Comparison of ENCODE assay signal across 32 mouse cellular contexts in genomic region chr3:104636491-104636890, GRCm38 (mm10). TPM values are rescaled to one million over a fixed set of nuclear protein-coding genes. Genes with fewer than 3 reads are reported as not detected.
DNase-seq lines count a peak whose midpoint lies in the region; ATAC-seq and TF ChIP-seq lines count a peak whose summit lies in the region.
"Had no signal": no experiment of that assay in that cellular context is flagged by ENCODE, and none has a peak within 500 bp of the region (broad histone marks: within the 10 kb centered on the region; RNA-seq: fewer than 3 reads in every experiment).

No protein-coding gene starts in this region.

- H3K27me3 ChIP-seq in liver, embryonic 15.5 days: no peaks in the 10 kb centered on the region
- H3K27me3 ChIP-seq: embryonic facial prominence, embryonic 12.5 days; forebrain, embryonic 12.5 days; heart, embryonic 12.5 days; hindbrain, embryonic 12.5 days; limb, embryonic 15.5 days; stomach, embryonic 15.5 days had no signal

- H3K4me2 ChIP-seq in liver, embryonic 15.5 days: peak overlapping the region; percentile 80
- H3K4me2 ChIP-seq: forebrain, embryonic 12.5 days; hindbrain, embryonic 12.5 days; limb, embryonic 15.5 days; midbrain, embryonic 13.5 days had no signal

- no peak overlapping the region for H3K27ac ChIP-seq in brown adipose tissue, adult 24 weeks (replicated peaks; ENCODE audit: low read depth, low read length)
- peak overlapping the region; percentile 93 for H3K27ac ChIP-seq in liver, embryonic 15.5 days (replicated peaks)
- H3K27ac ChIP-seq in layer of hippocampus, adult 2 months: no peak overlapping the region
- H3K27ac ChIP-seq: embryonic facial prominence, embryonic 12.5 days; forebrain, embryonic 12.5 days; hindbrain, embryonic 12.5 days; hindbrain, postnatal 0 days; kidney, postnatal 0 days; limb, embryonic 10.5 days; limb, embryonic 15.5 days; macrophage; midbrain, embryonic 13.5 days; stomach, embryonic 15.5 days had no signal

- H3K4me1 ChIP-seq in brown adipose tissue, adult 24 weeks (ENCODE audit: control insufficient read depth, insufficient read depth, insufficient read length, low read length): peaks cover 4% of the 10 kb centered on the region; the same call in 1 of the 2 replicates
- peaks cover 62% of the 10 kb centered on the region for H3K4me1 ChIP-seq in liver, embryonic 15.5 days (replicated peaks)
- H3K4me1 ChIP-seq: embryonic facial prominence, embryonic 12.5 days had no signal

- no peaks in the 10 kb centered on the region for H3K36me3 ChIP-seq in liver, embryonic 15.5 days (replicated peaks)
- H3K36me3 ChIP-seq: embryonic facial prominence, embryonic 12.5 days; forebrain, embryonic 12.5 days; heart, embryonic 12.5 days; hindbrain, embryonic 12.5 days; limb, embryonic 10.5 days; limb, embryonic 15.5 days; midbrain, embryonic 13.5 days; stomach, embryonic 15.5 days had no signal

- TF ChIP-seq CTCF in layer of hippocampus, adult 2 months (conservative IDR thresholded peaks at IDR 0.05): no peak

- ATAC-seq in liver, embryonic 15.5 days (ENCODE audit: insufficient read depth): no peak
- ATAC-seq: activated CD4-positive, CD25-positive, alpha-beta regulatory T cell, adult 4 months; hindbrain, postnatal 0 days; intestine, embryonic 16.5 days; lung, postnatal 0 days; midbrain, embryonic 13.5 days had no signal

- DNase-seq in heart, adult 11 months: peak; percentile 50
- no peak for DNase-seq in heart, adult 9 months (ENCODE audit: low spot score in 2 of 2)
- peak; percentile 29 for DNase-seq in A20 (ENCODE audit: low read depth, low spot score)
- no peak for DNase-seq in adipocyte (ENCODE audit: low spot score)
- DNase-seq in lung, postnatal 36 days: no peak
- no peak for DNase-seq in layer of hippocampus, adult 2 months (ENCODE audit: low spot score in 2 of 2)
- DNase-seq: adrenal gland, adult 8-10 months; cerebellum, adult 11 months; cerebellum, adult 9-11 months; embryo, embryonic 11 days; gastrocnemius, postnatal 14 days; kidney, adult 8-10 months; kidney, postnatal 4 days; retina, postnatal 1 day; right cerebral cortex, postnatal 14 days; thymus, postnatal 14 days had no signal

- WGBS in liver, embryonic 15.5 days (ENCODE audit: insufficient replicate concordance): 53% methylated on average over 2 of the region's 2 CpGs

- H3K4me3 ChIP-seq in brown adipose tissue, adult 24 weeks (ENCODE audit: insufficient read depth, low read depth, low read length): peak overlapping the region; percentile 92; the same call in 1 of the 2 replicates
- peak overlapping the region; percentile 98 for H3K4me3 ChIP-seq in liver, embryonic 15.5 days (replicated peaks)
- no peak overlapping the region for H3K4me3 ChIP-seq in layer of hippocampus, adult 2 months
- H3K4me3 ChIP-seq: embryonic facial prominence, embryonic 12.5 days; forebrain, embryonic 12.5 days; hindbrain, embryonic 12.5 days; limb, embryonic 10.5 days; limb, embryonic 15.5 days; midbrain, embryonic 13.5 days; stomach, embryonic 15.5 days had no signal

- no peaks in the 10 kb centered on the region for H3K9me3 ChIP-seq in liver, embryonic 15.5 days (replicated peaks)
- H3K9me3 ChIP-seq: embryonic facial prominence, embryonic 12.5 days; forebrain, embryonic 12.5 days; heart, embryonic 12.5 days; hindbrain, embryonic 12.5 days; limb, embryonic 10.5 days; limb, embryonic 15.5 days; midbrain, embryonic 13.5 days; stomach, embryonic 15.5 days had no signal

- H3K9ac ChIP-seq in liver, embryonic 15.5 days: peak overlapping the region; percentile 99
- H3K9ac ChIP-seq: embryonic facial prominence, embryonic 12.5 days; forebrain, embryonic 12.5 days; heart, embryonic 12.5 days; hindbrain, embryonic 12.5 days; limb, embryonic 15.5 days; midbrain, embryonic 13.5 days; stomach, embryonic 15.5 days had no signal

RNA-seq across cellular contexts. Expression of gene Slc16a1, which starts 2.0 kb away (rescaled TPM):
- 185 and 208 TPM in 2 replicates for polyA plus RNA-seq in brown adipose tissue, adult 24 weeks (2012; ENCODE audit: insufficient read depth, insufficient read length, missing spikeins)
- polyA plus RNA-seq in liver, embryonic 15.5 days (2015; fragmentation: Nextera tagmentation; extraction: Ambion mirVana): 86.3 and 95.2 TPM in 2 replicates
- 10 to 100 TPM; 20.8 to 22.0 TPM for total RNA-seq in layer of hippocampus, adult 2 months (2021)

Comparison
In these comparisons a context has a peak if more than half of its experiments do, and no peak if none do; other contexts are left out.
1. DNase-seq: peak in heart, adult 11 months (single experiment) and A20 (single experiment); none in heart, adult 9 months (0 of 2), adipocyte (single experiment), lung, postnatal 36 days (single experiment) and layer of hippocampus, adult 2 months (0 of 2).